Mouse (Mus musculus): ENCODE results near the gene Bean1. TPM values are rescaled to one million over a fixed set of nuclear protein-coding genes. Genes with fewer than 3 reads are reported as not detected.

Bean1 gene
- polyA plus RNA-seq, 1 experiment from 2014 or later = 0.57 TPM

GRCm38 (mm10) chr8:104136277-104136676, 34.0 kb upstream of the Bean1 start:
- Histone ChIP-seq H3K4me3 (ENCODE audit: low read length) (no peak overlapping the region), H3K27me3 (ENCODE audit: control insufficient read depth, insufficient read depth, low read depth, low read length) (no peaks in the 10 kb centered on the region), H3K27ac (ENCODE audit: low read length) (no peak overlapping the region), H3K4me2 (ENCODE audit: low read depth, low read length) (no peak overlapping the region), H3K9ac (ENCODE audit: low read length) (no peak overlapping the region), H3K9me3 (ENCODE audit: control insufficient read depth, low read length) (no peaks in the 10 kb centered on the region), H3K4me1 (replicated peaks; ENCODE audit: control insufficient read depth, insufficient read depth, low read length) (no peaks in the 10 kb centered on the region), H3K36me3 (ENCODE audit: control insufficient read depth, insufficient read depth, low read length) (no peaks in the 10 kb centered on the region)
- WGBS = 88% methylated on average over 3 of the region's 3 CpGs
- no peak for ATAC-seq (ENCODE audit: low read depth)

DNA sequence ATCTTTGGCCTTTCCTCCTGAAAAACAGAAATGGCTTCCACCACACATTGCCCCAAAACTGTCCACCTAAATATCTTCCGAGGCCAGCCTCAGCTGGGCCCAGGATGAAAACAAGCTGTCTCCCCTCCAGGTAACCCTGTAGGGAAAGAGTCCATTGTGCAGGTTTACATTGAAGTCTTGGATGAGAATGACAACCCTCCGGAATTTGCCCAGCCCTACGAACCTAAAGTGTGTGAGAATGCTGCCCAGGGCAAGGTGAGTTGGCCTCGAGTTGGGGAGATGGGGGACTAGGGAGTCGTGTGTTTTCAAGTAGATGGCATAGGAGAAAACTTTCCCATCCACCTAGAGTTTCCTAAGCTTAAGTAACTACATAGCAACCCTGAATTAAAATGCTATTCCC, 32.6 kb upstream of the Bean1 start:
- Histone ChIP-seq H3K4me1 (replicated peaks; ENCODE audit: control insufficient read depth, insufficient read depth, low read length) (no peaks in the 10 kb centered on the region), H3K36me3 (ENCODE audit: control insufficient read depth, insufficient read depth, low read length) (no peaks in the 10 kb centered on the region), H3K4me2 (ENCODE audit: low read depth, low read length) (no peak overlapping the region), H3K27ac (ENCODE audit: low read length) (no peak overlapping the region), H3K4me3 (ENCODE audit: low read length) (no peak overlapping the region), H3K27me3 (ENCODE audit: control insufficient read depth, insufficient read depth, low read depth, low read length) (no peaks in the 10 kb centered on the region), H3K9ac (ENCODE audit: low read length) (no peak overlapping the region), H3K9me3 (ENCODE audit: control insufficient read depth, low read length) (no peaks in the 10 kb centered on the region)
- ATAC-seq (ENCODE audit: low read depth) = no peak
- WGBS = 77% methylated on average over 5 of the region's 5 CpGs

DNA sequence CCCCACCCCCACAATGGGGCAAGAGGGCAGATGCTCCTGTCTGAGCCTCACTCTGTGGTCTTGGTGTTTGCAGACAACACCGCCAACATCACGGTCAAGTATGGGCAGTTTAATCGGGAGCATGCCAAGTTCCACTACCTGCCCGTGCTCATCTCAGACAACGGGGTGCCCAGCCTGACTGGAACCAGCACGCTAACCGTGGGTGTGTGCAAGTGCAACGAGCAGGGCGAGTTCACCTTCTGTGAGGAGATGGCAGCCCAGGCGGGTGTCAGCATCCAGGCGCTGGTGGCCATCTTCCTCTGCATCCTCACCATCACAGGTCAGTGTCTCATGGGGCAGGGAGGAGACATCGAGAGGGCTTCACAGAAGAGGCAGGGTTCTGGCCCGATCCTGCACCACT, 29.6 kb upstream of the Bean1 start:
- Histone ChIP-seq H3K27me3 (ENCODE audit: control insufficient read depth, insufficient read depth, low read depth, low read length) (no peaks in the 10 kb centered on the region), H3K4me3 (ENCODE audit: low read length) (no peak overlapping the region), H3K36me3 (ENCODE audit: control insufficient read depth, insufficient read depth, low read length) (no peaks in the 10 kb centered on the region), H3K9me3 (ENCODE audit: control insufficient read depth, low read length) (no peaks in the 10 kb centered on the region), H3K9ac (ENCODE audit: low read length) (no peak overlapping the region), H3K4me2 (ENCODE audit: low read depth, low read length) (no peak overlapping the region), H3K27ac (ENCODE audit: low read length) (no peak overlapping the region), H3K4me1 (replicated peaks; ENCODE audit: control insufficient read depth, insufficient read depth, low read length) (no peaks in the 10 kb centered on the region)
- no peak for ATAC-seq (ENCODE audit: low read depth)
- WGBS = 86% methylated on average over 13 of the region's 13 CpGs

DNA sequence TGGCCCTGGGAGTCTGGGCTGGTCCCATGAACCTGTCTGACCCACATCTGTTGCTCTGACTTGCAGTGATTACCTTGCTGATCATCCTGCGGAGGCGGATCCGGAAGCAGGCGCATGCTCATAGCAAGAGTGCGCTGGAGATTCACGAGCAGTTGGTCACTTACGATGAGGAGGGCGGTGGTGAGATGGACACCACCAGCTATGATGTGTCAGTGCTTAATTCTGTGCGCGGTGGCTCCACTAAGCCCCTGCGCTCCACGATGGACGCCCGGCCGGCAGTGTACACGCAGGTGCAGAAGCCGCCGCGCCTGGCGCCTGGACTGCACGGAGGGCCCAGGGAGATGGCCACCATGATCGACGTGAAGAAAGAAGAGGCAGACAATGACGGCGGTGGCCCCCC, 27.8 kb upstream of the Bean1 start:
- 87% methylated on average over 25 of the region's 25 CpGs for WGBS
- no peak for ATAC-seq (ENCODE audit: low read depth)
- H3K4me3 ChIP-seq (ENCODE audit: low read length) = no peak overlapping the region

GRCm38 (mm10) chr8:104143379-104143778, 26.9 kb upstream of the Bean1 start:
- Histone ChIP-seq H3K27me3 (ENCODE audit: control insufficient read depth, insufficient read depth, low read depth, low read length) (no peaks in the 10 kb centered on the region), H3K4me1 (replicated peaks; ENCODE audit: control insufficient read depth, insufficient read depth, low read length) (0 out of 2 replicates have a peak, but pooled peaks cover 3% of the 10 kb centered on the region), H3K9me3 (ENCODE audit: control insufficient read depth, low read length) (no peaks in the 10 kb centered on the region), H3K27ac (ENCODE audit: low read length) (no peak overlapping the region), H3K36me3 (ENCODE audit: control insufficient read depth, insufficient read depth, low read length) (no peaks in the 10 kb centered on the region), H3K4me2 (ENCODE audit: low read depth, low read length) (no peak overlapping the region), H3K9ac (ENCODE audit: low read length) (no peak overlapping the region), H3K4me3 (ENCODE audit: low read length) (no peak overlapping the region)
- 63% methylated on average over 4 of the region's 4 CpGs for WGBS
- no peak for ATAC-seq (ENCODE audit: low read depth)

More for the DNA sequence above, 27.8 kb upstream of the Bean1 start:
- Histone ChIP-seq H3K27me3 (ENCODE audit: control insufficient read depth, insufficient read depth, low read depth, low read length) (no peaks in the 10 kb centered on the region), H3K27ac (ENCODE audit: low read length) (no peak overlapping the region), H3K4me1 (replicated peaks; ENCODE audit: control insufficient read depth, insufficient read depth, low read length) (0 out of 2 replicates have a peak, but pooled peaks cover 3% of the 10 kb centered on the region), H3K9ac (ENCODE audit: low read length) (no peak overlapping the region), H3K4me2 (ENCODE audit: low read depth, low read length) (no peak overlapping the region), H3K9me3 (ENCODE audit: control insufficient read depth, low read length) (no peaks in the 10 kb centered on the region), H3K36me3 (ENCODE audit: control insufficient read depth, insufficient read depth, low read length) (no peaks in the 10 kb centered on the region)

DNA sequence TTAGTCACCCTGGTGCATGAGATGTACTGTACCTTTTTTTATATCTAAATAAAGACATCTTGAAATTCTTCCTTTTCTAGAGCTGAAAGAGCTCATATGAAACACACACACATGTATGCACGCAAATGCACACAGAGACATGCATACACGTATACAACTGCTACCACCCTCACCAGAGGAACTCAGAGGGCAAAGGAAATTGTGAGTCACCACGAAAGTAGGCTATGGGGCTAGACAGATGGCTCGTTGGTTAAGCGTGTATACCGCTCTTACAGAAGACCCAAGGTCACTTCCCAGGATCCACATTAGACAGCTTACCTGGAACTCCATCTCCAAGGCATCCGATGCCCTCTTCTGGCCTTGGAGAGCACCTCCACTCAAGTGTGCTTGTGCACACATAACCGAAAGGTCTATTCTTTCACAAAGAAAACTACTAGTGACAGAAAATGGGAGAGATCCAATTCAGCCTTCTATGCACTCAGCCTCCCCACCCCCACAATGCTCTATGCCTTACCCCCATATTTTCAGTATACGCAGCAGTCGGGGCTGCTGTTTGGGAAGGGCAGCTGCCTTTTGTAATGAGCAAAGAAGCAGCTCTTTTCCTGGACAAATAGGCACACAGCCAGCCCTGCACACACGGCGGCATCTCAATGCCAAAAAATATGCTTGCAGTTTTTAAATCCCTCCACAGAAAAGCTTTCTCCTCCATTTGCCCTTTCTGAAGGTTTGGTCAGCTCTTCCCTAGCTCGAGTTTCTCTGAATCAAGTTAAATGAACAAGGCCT, 25.6 kb upstream of the Bean1 start:
- 66% methylated on average over 13 of the region's 13 CpGs for WGBS
- H3K4me1 ChIP-seq (replicated peaks; ENCODE audit: control insufficient read depth, insufficient read depth, low read length) = 0 out of 2 replicates have a peak, but pooled peaks cover 3% of the 10 kb centered on the region
- no peak overlapping the region for H3K4me3 ChIP-seq (ENCODE audit: low read length)
- H3K9me3 ChIP-seq (ENCODE audit: control insufficient read depth, low read length) = no peaks in the 10 kb centered on the region
- no peak overlapping the region for H3K4me2 ChIP-seq (ENCODE audit: low read depth, low read length)
- no peak for ATAC-seq (ENCODE audit: low read depth)
- no peak overlapping the region for H3K9ac ChIP-seq (ENCODE audit: low read length)
- no peaks in the 10 kb centered on the region for H3K27me3 ChIP-seq (ENCODE audit: control insufficient read depth, insufficient read depth, low read depth, low read length)
- no peak overlapping the region for H3K27ac ChIP-seq (ENCODE audit: low read length)
- H3K36me3 ChIP-seq (ENCODE audit: control insufficient read depth, insufficient read depth, low read length) = no peaks in the 10 kb centered on the region

GRCm38 (mm10) chr8:104145981-104146689, 24.1 kb upstream of the Bean1 start:
- Histone ChIP-seq H3K36me3 (ENCODE audit: control insufficient read depth, insufficient read depth, low read length) (no peaks in the 10 kb centered on the region), H3K27me3 (ENCODE audit: control insufficient read depth, insufficient read depth, low read depth, low read length) (no peaks in the 10 kb centered on the region), H3K4me2 (ENCODE audit: low read depth, low read length) (no peak overlapping the region), H3K9me3 (ENCODE audit: control insufficient read depth, low read length) (no peaks in the 10 kb centered on the region), H3K4me3 (ENCODE audit: low read length) (no peak overlapping the region), H3K4me1 (replicated peaks; ENCODE audit: control insufficient read depth, insufficient read depth, low read length) (0 out of 2 replicates have a peak, but pooled peaks cover 3% of the 10 kb centered on the region), H3K9ac (ENCODE audit: low read length) (no peak overlapping the region), H3K27ac (ENCODE audit: low read length) (no peak overlapping the region)
- ATAC-seq (ENCODE audit: low read depth) = peak; percentile 73; the same call in 1 of the 2 replicates
- WGBS = 31% methylated on average over 15 of the region's 15 CpGs

GRCm38 (mm10) chr8:104146717-104147494, 23.3 kb upstream of the Bean1 start:
- Histone ChIP-seq H3K4me1 (replicated peaks; ENCODE audit: control insufficient read depth, insufficient read depth, low read length) (0 out of 2 replicates have a peak, but pooled peaks cover 3% of the 10 kb centered on the region), H3K4me3 (ENCODE audit: low read length) (no peak overlapping the region), H3K9me3 (ENCODE audit: control insufficient read depth, low read length) (no peaks in the 10 kb centered on the region), H3K27ac (ENCODE audit: low read length) (no peak overlapping the region), H3K4me2 (ENCODE audit: low read depth, low read length) (no peak overlapping the region), H3K27me3 (ENCODE audit: control insufficient read depth, insufficient read depth, low read depth, low read length) (no peaks in the 10 kb centered on the region), H3K36me3 (ENCODE audit: control insufficient read depth, insufficient read depth, low read length) (no peaks in the 10 kb centered on the region), H3K9ac (ENCODE audit: low read length) (no peak overlapping the region)
- no peak for ATAC-seq (ENCODE audit: low read depth)
- 75% methylated on average over 15 of the region's 15 CpGs for WGBS

- Histone ChIP-seq H3K9me3 (ENCODE audit: control insufficient read depth, low read length) (no peaks in the 10 kb centered on the region), H3K36me3 (ENCODE audit: control insufficient read depth, insufficient read depth, low read length) (no peaks in the 10 kb centered on the region), H3K27me3 (ENCODE audit: control insufficient read depth, insufficient read depth, low read depth, low read length) (no peaks in the 10 kb centered on the region), H3K9ac (ENCODE audit: low read length) (no peak overlapping the region), H3K4me3 (ENCODE audit: low read length) (no peak overlapping the region), H3K27ac (ENCODE audit: low read length) (no peak overlapping the region), H3K4me1 (replicated peaks; ENCODE audit: control insufficient read depth, insufficient read depth, low read length) (0 out of 2 replicates have a peak, but pooled peaks cover 3% of the 10 kb centered on the region), H3K4me2 (ENCODE audit: low read depth, low read length) (no peak overlapping the region)
- peak; percentile 5; the same call in 1 of the 2 replicates for ATAC-seq (ENCODE audit: low read depth)
- WGBS = 92% methylated on average over 2 of the region's 2 CpGs
These were observed 22.3 kb upstream of the Bean1 start for GRCm38 (mm10) chr8:104147947-104148346.
